Mouse (Mus musculus) limb, embryonic 10.5 days (tissue): Measurements from ENCODE around the gene Gcnt2. TPM values are rescaled to one million over a fixed set of nuclear protein-coding genes. Genes with fewer than 3 reads are reported as not detected.

ENCODE experiments used
- DNase-seq: peaks from one replicate; pipeline ENCODE4 v3.0.0-alpha.2; 2017; ENCODE audit warnings: low spot score
- H3K27ac ChIP-seq: fragments of 300-500 bp; sonication (generic); 2 replicates; pipeline ENCODE4 v1.5.1; 2016; ENCODE audit warnings: mild to moderate bottlenecking
- H3K27me3 ChIP-seq: fragments of 300-500 bp; sonication (generic); 2 replicates; pipeline ENCODE4 v1.6.1; 2016; ENCODE audit warnings: low read depth, mild to moderate bottlenecking; ENCODE audit not compliant: poor library complexity, severe bottlenecking
- H3K36me3 ChIP-seq: fragments of 300-500 bp; sonication (generic); 2 replicates; pipeline ENCODE4 v1.6.1; 2016; ENCODE audit warnings: mild to moderate bottlenecking, moderate library complexity
- H3K4me1 ChIP-seq: fragments of 300-500 bp; sonication (generic); 2 replicates; pipeline ENCODE4 v1.6.1; 2016
- H3K4me3 ChIP-seq: fragments of 300-500 bp; sonication (generic); 2 replicates; pipeline ENCODE4 v1.5.1; 2016; ENCODE audit warnings: mild to moderate bottlenecking, moderate library complexity
- H3K9me3 ChIP-seq: fragments of 300-500 bp; sonication (generic); replicated peaks from 2 replicates; pipeline ENCODE4 v1.6.1; 2016; ENCODE audit warnings: mild to moderate bottlenecking
- WGBS: fragments of 180-500 bp; shearing (Covaris S2); methylation state at CpG from one replicate; pipeline ENCODE4 v1.1.7; 2016; 5-methylcytosine and 5-hydroxymethylcytosine counted together
- microRNA-seq: library from miRNA; unstranded; fragments of <30 nt; microRNA quantifications from one replicate; pipeline ENCODE4, GENCODE M21; 2017
- polyA plus RNA-seq: library from polyadenylated mRNA; unstranded; fragments of >200 nt; fragmentation: Nextera tagmentation; extraction: Ambion mirVana; gene quantifications from 2 replicates; pipeline ENCODE4 v1.2.1, GENCODE M21; 2016

Gcnt2 gene
- polyA plus RNA-seq, 1 experiment from 2014 or later, result 2.2 TPM

GRCm38 (mm10) chr13:41002001-41002400 is 142.4 kb downstream of the Gcnt2 start:
- WGBS, result 83% methylated on average over 5 of the region's 5 CpGs
- Histone ChIP-seq H3K27me3 (no peaks in the 10 kb centered on the region), H3K4me3 (peak overlapping the region; percentile 97), H3K4me1 (peaks cover 16% of the 10 kb centered on the region), H3K9me3 (no peaks in the 10 kb centered on the region), H3K27ac (no peak overlapping the region), H3K36me3 (peaks cover 35% of the 10 kb centered on the region)
- DNase-seq, result no peak

GRCm38 (mm10) chr13:41006244-41006643 is 146.7 kb downstream of the Gcnt2 start:
- DNase-seq, result no peak
- Histone ChIP-seq H3K27ac (no peak overlapping the region), H3K4me3 (no peak overlapping the region), H3K36me3 (peaks cover 78% of the 10 kb centered on the region), H3K27me3 (no peaks in the 10 kb centered on the region), H3K9me3 (no peaks in the 10 kb centered on the region), H3K4me1 (peaks cover 9% of the 10 kb centered on the region; the same call in 1 of the 2 replicates)
- WGBS, result 93% methylated on average over 4 of the region's 4 CpGs

- no peak overlapping the region for H3K4me3 ChIP-seq
- no peak overlapping the region for H3K27ac ChIP-seq
- 97% methylated on average over 10 of the region's 10 CpGs for WGBS
- no peaks in the 10 kb centered on the region for H3K4me1 ChIP-seq
- H3K36me3 ChIP-seq, result peaks cover 94% of the 10 kb centered on the region
- no peaks in the 10 kb centered on the region for H3K9me3 ChIP-seq
- no peak for DNase-seq
- H3K27me3 ChIP-seq, result no peaks in the 10 kb centered on the region
Measured at GRCm38 (mm10) chr13:41008271-41008670, 148.7 kb downstream of the Gcnt2 start.

- no peaks in the 10 kb centered on the region for H3K4me1 ChIP-seq
- WGBS, result 89% methylated on average over 8 of the region's 8 CpGs
- H3K9me3 ChIP-seq, result no peaks in the 10 kb centered on the region
- peaks cover 97% of the 10 kb centered on the region for H3K36me3 ChIP-seq
- DNase-seq, result no peak
- H3K27me3 ChIP-seq, result no peaks in the 10 kb centered on the region
- no peak overlapping the region for H3K27ac ChIP-seq
- H3K4me3 ChIP-seq, result no peak overlapping the region
Measured at GRCm38 (mm10) chr13:41008946-41009345, 149.4 kb downstream of the Gcnt2 start.

Small RNA genes within 50 kb of the gene (microRNA-seq; reads per million reads assigned to microRNA genes)
- not detected for gene Mir5124a

Other genes with a start within 250 kb of the Gcnt2 start
- gene Tfap2a, start 121.4 kb upstream of the Gcnt2 start, polyA plus RNA-seq, result 6.7 and 6.9 TPM in 2 replicates
- gene Pak1ip1, start 141.3 kb downstream of the Gcnt2 start, polyA plus RNA-seq, result 62.0 and 74.1 TPM in 2 replicates
- 205 and 216 TPM in 2 replicates for gene Tmem14c, start 156.5 kb downstream of the Gcnt2 start, polyA plus RNA-seq
- 0.46 and 0.69 TPM in 2 replicates for gene Mak, start 220.0 kb downstream of the Gcnt2 start, polyA plus RNA-seq